Mouse (Mus musculus): Measurements from ENCODE around the gene Pam.

The Pam gene

DNA sequence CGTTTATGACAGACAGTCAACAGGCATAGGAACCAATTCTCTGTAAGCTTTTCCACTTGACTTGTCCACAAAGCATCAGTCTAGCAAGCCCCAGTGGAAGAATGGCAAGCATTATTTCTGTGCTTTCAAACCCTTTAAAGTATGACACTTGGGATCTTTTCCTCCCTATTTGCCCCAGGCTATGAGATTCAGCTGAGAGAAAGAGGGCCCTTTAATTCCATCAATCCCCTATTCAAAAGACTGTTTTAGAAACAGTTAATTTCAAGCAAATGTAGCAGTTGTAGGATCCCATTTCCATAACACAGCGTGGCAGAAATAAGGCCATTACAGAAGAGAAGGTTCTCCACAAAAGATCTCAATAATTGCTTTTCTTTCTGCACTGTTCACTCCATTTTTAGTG, 53.0 kb downstream of the Pam start:
- no peaks in the 10 kb centered on the region for H3K9me3 ChIP-seq (ENCODE audit: low read length)
- H3K4me1 ChIP-seq (replicated peaks; ENCODE audit: low read depth, low read length), result no peaks in the 10 kb centered on the region
- no peaks in the 10 kb centered on the region for H3K36me3 ChIP-seq (ENCODE audit: insufficient read depth, low read length)
- no peaks in the 10 kb centered on the region for H3K27me3 ChIP-seq (ENCODE audit: insufficient read depth, low read length)
- H3K4me3 ChIP-seq (replicated peaks; ENCODE audit: low read length), result no peak overlapping the region
- TF ChIP-seq CTCF (conservative IDR thresholded peaks at IDR 0.05; ENCODE audit: low read length), result no peak
- TF ChIP-seq NANOG (IDR thresholded peaks at IDR 0.05; ENCODE audit: borderline replicate concordance, low read length), result no peak
- TF ChIP-seq POU5F1 (IDR thresholded peaks at IDR 0.05; ENCODE audit: borderline replicate concordance, low read length), result no peak

DNA sequence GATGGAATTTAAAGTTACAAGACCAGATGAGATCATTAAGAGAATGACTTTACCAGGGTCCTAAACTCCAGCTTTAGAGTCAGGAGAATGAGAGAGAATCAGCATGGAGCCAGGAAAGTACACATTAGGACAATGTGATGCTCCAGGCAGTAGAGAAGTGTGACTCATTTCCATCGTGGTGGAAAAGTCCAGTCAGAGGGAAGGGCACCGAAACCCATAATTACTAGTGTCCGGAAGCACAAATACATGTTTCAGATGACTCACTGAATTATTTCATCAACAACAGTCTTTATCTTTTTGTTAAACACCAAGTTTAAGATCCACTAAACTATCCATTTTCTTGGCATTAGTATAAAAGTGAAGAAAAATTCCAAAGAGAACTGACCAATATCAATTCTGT, 57.2 kb downstream of the Pam start:
- 0 out of 2 replicates have a peak, but pooled peaks cover 2% of the 10 kb centered on the region for H3K4me1 ChIP-seq (replicated peaks; ENCODE audit: low read depth, low read length)
- no peaks in the 10 kb centered on the region for H3K27me3 ChIP-seq (ENCODE audit: insufficient read depth, low read length)
- H3K9me3 ChIP-seq (ENCODE audit: low read length), result no peaks in the 10 kb centered on the region
- no peak overlapping the region for H3K4me3 ChIP-seq (replicated peaks; ENCODE audit: low read length)
- no peak for TF ChIP-seq CTCF (conservative IDR thresholded peaks at IDR 0.05; ENCODE audit: low read length)
- no peak for TF ChIP-seq POU5F1 (IDR thresholded peaks at IDR 0.05; ENCODE audit: borderline replicate concordance, low read length)
- no peak for TF ChIP-seq NANOG (IDR thresholded peaks at IDR 0.05; ENCODE audit: borderline replicate concordance, low read length)
- H3K36me3 ChIP-seq (ENCODE audit: insufficient read depth, low read length), result no peaks in the 10 kb centered on the region

DNA sequence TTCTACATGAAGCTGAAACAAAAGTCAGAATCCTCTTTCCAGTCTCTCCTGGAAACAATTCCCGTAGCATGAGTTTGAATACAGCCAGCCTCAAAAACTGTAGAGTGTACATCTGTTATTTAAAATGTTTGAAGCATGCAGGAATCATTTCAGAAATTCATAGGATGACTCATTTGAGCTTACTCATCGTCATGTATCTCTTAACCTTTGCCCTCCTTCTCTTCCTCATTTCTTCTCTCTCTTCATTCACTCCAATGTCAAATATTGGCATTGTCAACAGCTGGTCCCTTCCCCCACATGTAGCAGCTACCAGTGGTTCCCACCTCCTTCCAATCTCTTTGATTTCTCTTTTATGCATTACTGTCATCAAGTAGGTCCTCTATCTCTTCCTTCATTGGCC, 59.7 kb downstream of the Pam start:
- H3K4me1 ChIP-seq (replicated peaks; ENCODE audit: low read depth, low read length), result 0 out of 2 replicates have a peak, but pooled peaks cover 2% of the 10 kb centered on the region
- TF ChIP-seq CTCF (conservative IDR thresholded peaks at IDR 0.05; ENCODE audit: low read length) (no peak), POU5F1 (IDR thresholded peaks at IDR 0.05; ENCODE audit: borderline replicate concordance, low read length) (no peak), NANOG (IDR thresholded peaks at IDR 0.05; ENCODE audit: borderline replicate concordance, low read length) (no peak)
- H3K4me3 ChIP-seq (replicated peaks; ENCODE audit: low read length), result no peak overlapping the region
- H3K36me3 ChIP-seq (ENCODE audit: insufficient read depth, low read length), result no peaks in the 10 kb centered on the region
- no peaks in the 10 kb centered on the region for H3K9me3 ChIP-seq (ENCODE audit: low read length)
- H3K27me3 ChIP-seq (ENCODE audit: insufficient read depth, low read length), result no peaks in the 10 kb centered on the region

DNA sequence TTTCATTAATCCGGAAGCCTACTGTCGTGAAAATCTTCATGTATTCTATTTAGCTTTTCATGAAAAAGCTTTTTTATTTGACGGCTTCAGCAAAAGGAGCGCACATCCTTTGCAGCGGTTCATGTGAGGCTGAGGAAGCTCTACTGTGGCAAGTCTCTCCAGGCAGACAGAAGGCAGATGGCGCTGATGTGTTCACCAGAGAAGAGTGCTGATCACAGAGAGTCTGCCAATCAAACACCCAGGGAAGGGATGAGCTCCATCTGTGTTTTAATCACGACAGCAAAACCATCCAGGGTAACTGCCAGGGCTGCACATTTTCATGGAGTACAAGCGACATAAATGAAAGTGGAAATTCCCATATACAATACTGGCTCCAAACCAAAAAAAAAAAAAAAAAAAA, 63.6 kb downstream of the Pam start:
- H3K36me3 ChIP-seq (ENCODE audit: insufficient read depth, low read length), result no peaks in the 10 kb centered on the region
- TF ChIP-seq POU5F1 (IDR thresholded peaks at IDR 0.05; ENCODE audit: borderline replicate concordance, low read length) (no peak), NANOG (IDR thresholded peaks at IDR 0.05; ENCODE audit: borderline replicate concordance, low read length) (no peak), CTCF (conservative IDR thresholded peaks at IDR 0.05; ENCODE audit: low read length) (no peak)
- no peaks in the 10 kb centered on the region for H3K9me3 ChIP-seq (ENCODE audit: low read length)
- no peaks in the 10 kb centered on the region for H3K27me3 ChIP-seq (ENCODE audit: insufficient read depth, low read length)
- H3K4me1 ChIP-seq (replicated peaks; ENCODE audit: low read depth, low read length), result 0 out of 2 replicates have a peak, but pooled peaks cover 2% of the 10 kb centered on the region
- no peak overlapping the region for H3K4me3 ChIP-seq (replicated peaks; ENCODE audit: low read length)

DNA sequence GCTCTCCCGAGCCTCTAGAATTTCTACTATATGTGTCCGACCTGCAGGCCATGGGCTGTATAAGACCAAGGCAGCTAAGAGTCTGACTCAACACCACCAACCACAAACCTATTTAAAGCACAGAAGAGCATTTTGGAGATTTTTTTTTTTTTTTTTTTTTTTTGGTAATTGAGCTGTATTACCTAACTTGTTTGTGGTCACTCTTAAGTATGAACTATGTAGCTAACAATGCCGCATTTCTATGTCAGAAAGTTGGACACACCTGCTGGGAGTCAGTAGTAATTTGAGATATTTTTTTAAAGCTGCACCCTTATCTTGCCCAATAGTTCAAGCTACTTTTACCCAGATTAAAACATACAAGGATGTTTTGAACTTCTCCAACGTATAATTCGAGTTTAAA, 66.4 kb downstream of the Pam start:
- H3K9me3 ChIP-seq (ENCODE audit: low read length), result no peaks in the 10 kb centered on the region
- no peaks in the 10 kb centered on the region for H3K27me3 ChIP-seq (ENCODE audit: insufficient read depth, low read length)
- H3K4me3 ChIP-seq (replicated peaks; ENCODE audit: low read length), result no peak overlapping the region
- no peaks in the 10 kb centered on the region for H3K4me1 ChIP-seq (replicated peaks; ENCODE audit: low read depth, low read length)
- H3K36me3 ChIP-seq (ENCODE audit: insufficient read depth, low read length), result no peaks in the 10 kb centered on the region
- TF ChIP-seq POU5F1 (IDR thresholded peaks at IDR 0.05; ENCODE audit: borderline replicate concordance, low read length) (no peak), NANOG (IDR thresholded peaks at IDR 0.05; ENCODE audit: borderline replicate concordance, low read length) (no peak), CTCF (conservative IDR thresholded peaks at IDR 0.05; ENCODE audit: low read length) (no peak)

DNA sequence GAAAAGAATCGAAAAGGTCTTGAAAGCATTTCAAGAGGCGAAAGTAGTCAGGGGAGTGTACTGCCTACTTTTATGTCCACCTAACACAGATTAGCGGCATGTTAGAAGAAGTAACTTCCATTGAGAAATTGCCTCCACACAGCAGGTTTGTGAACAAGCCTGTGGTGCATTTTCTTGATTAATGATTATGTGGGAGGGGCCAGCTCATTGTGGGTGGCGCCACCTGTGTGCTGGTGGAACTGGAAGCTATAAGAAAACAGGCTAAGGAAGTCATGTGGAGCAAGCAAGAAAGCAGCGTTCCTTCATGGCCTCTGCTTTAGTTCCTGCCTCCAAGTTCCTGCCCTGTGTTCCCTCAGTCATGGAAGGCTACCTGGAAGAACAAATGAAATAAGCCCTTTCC, 67.0 kb downstream of the Pam start:
- Histone ChIP-seq H3K9me3 (ENCODE audit: low read length) (no peaks in the 10 kb centered on the region), H3K4me1 (replicated peaks; ENCODE audit: low read depth, low read length) (no peaks in the 10 kb centered on the region), H3K4me3 (replicated peaks; ENCODE audit: low read length) (no peak overlapping the region), H3K36me3 (ENCODE audit: insufficient read depth, low read length) (no peaks in the 10 kb centered on the region), H3K27me3 (ENCODE audit: insufficient read depth, low read length) (no peaks in the 10 kb centered on the region)
- TF ChIP-seq POU5F1 (IDR thresholded peaks at IDR 0.05; ENCODE audit: borderline replicate concordance, low read length) (no peak), NANOG (IDR thresholded peaks at IDR 0.05; ENCODE audit: borderline replicate concordance, low read length) (no peak), CTCF (conservative IDR thresholded peaks at IDR 0.05; ENCODE audit: low read length) (no peak)

DNA sequence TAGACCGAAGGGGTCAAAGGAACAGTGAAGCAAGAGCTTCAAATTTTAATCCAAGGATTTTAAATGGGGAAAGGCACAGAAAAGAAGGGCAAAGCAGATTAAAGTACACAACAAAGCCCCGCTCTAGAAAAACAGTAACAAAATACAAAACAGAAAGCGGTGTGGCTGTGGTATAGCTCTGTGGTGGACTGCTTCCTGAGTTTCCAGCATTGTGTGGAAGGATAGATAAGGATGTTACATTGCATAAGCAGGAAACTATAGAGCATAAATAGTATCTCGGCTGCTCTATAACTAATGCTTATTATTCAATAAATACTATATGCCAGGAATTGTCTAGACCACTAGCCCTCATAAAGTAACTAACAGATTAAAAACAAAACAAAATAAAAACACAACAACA, 67.5 kb downstream of the Pam start:
- Histone ChIP-seq H3K4me1 (replicated peaks; ENCODE audit: low read depth, low read length) (no peaks in the 10 kb centered on the region), H3K27me3 (ENCODE audit: insufficient read depth, low read length) (no peaks in the 10 kb centered on the region), H3K4me3 (replicated peaks; ENCODE audit: low read length) (no peak overlapping the region), H3K36me3 (ENCODE audit: insufficient read depth, low read length) (no peaks in the 10 kb centered on the region), H3K9me3 (ENCODE audit: low read length) (no peaks in the 10 kb centered on the region)
- no peak for TF ChIP-seq NANOG (IDR thresholded peaks at IDR 0.05; ENCODE audit: borderline replicate concordance, low read length)
- TF ChIP-seq CTCF (conservative IDR thresholded peaks at IDR 0.05; ENCODE audit: low read length), result no peak
- no peak for TF ChIP-seq POU5F1 (IDR thresholded peaks at IDR 0.05; ENCODE audit: borderline replicate concordance, low read length)

DNA sequence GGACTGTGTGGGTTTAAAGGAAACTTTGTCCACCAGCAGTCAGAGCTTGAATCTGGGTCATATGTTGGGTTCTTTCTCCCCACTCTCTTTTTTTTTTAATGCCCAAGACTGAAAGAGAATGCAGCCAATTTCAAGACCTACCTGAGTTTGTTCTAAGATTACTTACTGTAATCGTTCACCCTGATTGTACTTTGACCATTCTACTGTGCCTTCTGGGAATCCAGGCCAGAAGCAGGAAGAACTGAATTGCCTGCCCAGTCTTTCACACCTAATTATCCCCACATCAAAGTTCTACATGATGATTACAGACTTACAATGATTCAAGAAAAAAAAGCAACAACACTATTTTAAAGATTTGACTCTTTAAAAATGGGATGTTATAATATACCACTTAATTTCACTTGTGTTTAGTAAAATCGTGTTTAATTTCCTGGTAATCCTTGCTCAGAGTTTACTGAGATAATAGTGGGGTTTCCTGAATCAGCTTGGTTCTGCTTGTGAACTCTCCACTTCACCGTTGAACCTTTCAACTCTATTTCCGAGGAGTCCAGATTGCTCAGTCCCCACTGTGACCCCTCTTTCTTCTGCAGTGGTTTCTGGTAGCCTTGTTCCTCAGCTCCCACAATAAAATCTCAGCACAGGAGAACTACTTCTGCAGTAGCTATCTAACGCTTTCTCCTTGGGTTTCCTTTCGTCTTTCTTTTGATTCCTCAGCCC, 69.4 kb downstream of the Pam start:
- Histone ChIP-seq H3K27me3 (ENCODE audit: insufficient read depth, low read length) (no peaks in the 10 kb centered on the region), H3K36me3 (ENCODE audit: insufficient read depth, low read length) (no peaks in the 10 kb centered on the region), H3K4me1 (replicated peaks; ENCODE audit: low read depth, low read length) (no peaks in the 10 kb centered on the region), H3K9me3 (ENCODE audit: low read length) (no peaks in the 10 kb centered on the region), H3K4me3 (replicated peaks; ENCODE audit: low read length) (no peak overlapping the region)
- no peak for TF ChIP-seq CTCF (conservative IDR thresholded peaks at IDR 0.05; ENCODE audit: low read length)
- no peak for TF ChIP-seq NANOG (IDR thresholded peaks at IDR 0.05; ENCODE audit: borderline replicate concordance, low read length)
- TF ChIP-seq POU5F1 (IDR thresholded peaks at IDR 0.05; ENCODE audit: borderline replicate concordance, low read length), result no peak

DNA sequence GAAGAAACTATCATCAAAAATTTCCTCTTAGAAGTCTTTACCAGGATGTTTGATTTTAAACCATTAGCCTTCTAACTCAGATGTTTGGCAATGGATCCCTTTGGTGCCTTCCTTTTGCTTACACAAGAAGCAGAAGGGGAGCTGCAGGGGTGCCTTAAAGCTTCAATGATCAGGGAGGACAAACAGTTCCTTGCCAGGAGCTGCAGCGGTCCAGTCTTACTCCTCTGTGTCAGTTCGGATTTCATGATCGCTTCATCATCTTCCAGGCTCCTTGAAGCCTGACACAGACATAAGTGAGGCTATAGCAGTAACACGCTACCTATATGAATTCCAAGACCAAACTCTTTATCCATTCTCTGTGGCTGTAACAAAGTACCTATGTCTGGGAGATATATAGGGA, 71.6 kb downstream of the Pam start:
- Histone ChIP-seq H3K4me3 (replicated peaks; ENCODE audit: low read length) (no peak overlapping the region), H3K4me1 (replicated peaks; ENCODE audit: low read depth, low read length) (no peaks in the 10 kb centered on the region), H3K36me3 (ENCODE audit: insufficient read depth, low read length) (no peaks in the 10 kb centered on the region), H3K27me3 (ENCODE audit: insufficient read depth, low read length) (no peaks in the 10 kb centered on the region), H3K9me3 (ENCODE audit: low read length) (no peaks in the 10 kb centered on the region)
- TF ChIP-seq POU5F1 (IDR thresholded peaks at IDR 0.05; ENCODE audit: borderline replicate concordance, low read length), result no peak
- no peak for TF ChIP-seq CTCF (conservative IDR thresholded peaks at IDR 0.05; ENCODE audit: low read length)
- TF ChIP-seq NANOG (IDR thresholded peaks at IDR 0.05; ENCODE audit: borderline replicate concordance, low read length), result no peak

Measured in E14TG2a.4 (cell line).